Mouse (Mus musculus) stomach, postnatal 0 days (tissue): ENCODE measurements around the gene Ppp5c. TPM values are rescaled to one million over a fixed set of nuclear protein-coding genes. Genes with fewer than 3 reads are reported as not detected.
"Not testable (repeated sequence)": the region's sequence is repeated elsewhere in the genome, so short reads cannot be mapped to it uniquely, and the experiment has no call there.

Source experiments
- ATAC-seq: fragments of 200-750 bp; cut with Nextera tagmentation; 2 replicates; pipeline ENCODE4 v1.8.0; 2017; ENCODE audit not compliant: low FRiP score, low TSS enrichment
- DNase-seq: peaks from one replicate; pipeline ENCODE4 v3.0.0-alpha.2; 2016; ENCODE audit warnings: low spot score
- H3K27ac ChIP-seq: fragments of 300-500 bp; sonication (generic); replicated peaks from 2 replicates; pipeline ENCODE4 v1.5.1; 2014; ENCODE audit warnings: mild to moderate bottlenecking, control low read depth
- H3K27me3 ChIP-seq: fragments of 300-500 bp; sonication (generic); 2 replicates; pipeline ENCODE4 v1.6.1; 2014; ENCODE audit warnings: low read length; ENCODE audit not compliant: control insufficient read depth, insufficient read depth
- H3K36me3 ChIP-seq: fragments of 300-500 bp; sonication (generic); 2 replicates; pipeline ENCODE4 v1.6.1; 2014; ENCODE audit warnings: low read length, mixed read lengths; ENCODE audit not compliant: control insufficient read depth, insufficient read depth
- H3K4me1 ChIP-seq: fragments of 300-500 bp; sonication (generic); replicated peaks from 2 replicates; pipeline ENCODE4 v1.6.1; 2014; ENCODE audit warnings: antibody characterized with exemption; ENCODE audit not compliant: control insufficient read depth, insufficient read depth
- H3K4me2 ChIP-seq: fragments of 300-500 bp; sonication (generic); replicated peaks from 2 replicates; pipeline ENCODE4 v1.6.1; 2014; ENCODE audit warnings: low read depth, mild to moderate bottlenecking, control low read depth, moderate library complexity
- H3K4me3 ChIP-seq: fragments of 300-500 bp; sonication (generic); 2 replicates; pipeline ENCODE4 v1.5.1; 2014; ENCODE audit warnings: low read depth, low read length, control low read depth
- H3K9ac ChIP-seq: fragments of 300-500 bp; sonication (generic); 2 replicates; pipeline ENCODE4 v1.6.1; 2014; ENCODE audit warnings: mild to moderate bottlenecking, low read length, control low read depth, mixed read lengths
- H3K9me3 ChIP-seq: fragments of 300-500 bp; sonication (generic); 2 replicates; pipeline ENCODE4 v1.6.1; 2016; ENCODE audit warnings: low read length; ENCODE audit not compliant: control insufficient read depth
- CTCF ChIP-seq: IDR thresholded peaks from 2 replicates; pipeline ENCODE4 v1.5.1; 2016; ENCODE audit warnings: antibody characterized with exemption, low read depth, mild to moderate bottlenecking, moderate library complexity
- EP300 ChIP-seq: optimal IDR thresholded peaks from 2 replicates; pipeline ENCODE3; 2016; ENCODE audit warnings: antibody characterized with exemption
- WGBS: fragments of 180-500 bp; shearing (Covaris S2); extraction: QIAGEN DNeasy Blood & Tissue Kit; methylation state at CpG from one replicate; pipeline ENCODE4 v1.1.7; 2014; 5-methylcytosine and 5-hydroxymethylcytosine counted together
- polyA plus RNA-seq: library from polyadenylated mRNA; unstranded; fragments of >200 nt; fragmentation: Nextera tagmentation; extraction: Ambion mirVana; gene quantifications from 2 replicates; pipeline ENCODE4 v1.2.1, GENCODE M21; 2015

Gene Ppp5c
- 51.6 and 57.5 TPM in 2 replicates for polyA plus RNA-seq

GRCm38 (mm10) chr7:17027588-17028343 is at the start of gene Ppp5c:
Gene Ppp5c (minus strand): TSS chr7:17027924.
- TF ChIP-seq EP300, result peak; percentile 31
- TF ChIP-seq CTCF, result no peak
- WGBS, result under 1% methylated on average over 46 of the region's 58 CpGs
- Histone ChIP-seq H3K9ac (peak within 1 kb of the TSS; percentile 87), H3K9me3 (no peaks in the 10 kb centered on the region), H3K27ac (peak within 1 kb of the TSS; percentile 90), H3K4me2 (peak within 1 kb of the TSS; percentile 74), H3K27me3 (no peaks in the 10 kb centered on the region), H3K4me3 (peak within 1 kb of the TSS; percentile 80), H3K4me1 (peaks cover 7% of the 10 kb centered on the region), H3K36me3 (peaks cover 12% of the 10 kb centered on the region)
- DNase-seq (peak; percentile 96), ATAC-seq (peak; percentile 79)

- H3K27me3 ChIP-seq, result no peaks in the 10 kb centered on the region
- no peak overlapping the region for H3K9ac ChIP-seq
- H3K27ac ChIP-seq, result no peak overlapping the region
- H3K4me3 ChIP-seq, result no peak overlapping the region
- no peaks in the 10 kb centered on the region for H3K36me3 ChIP-seq
- DNase-seq (no peak), ATAC-seq (no peak)
- TF ChIP-seq EP300 (no peak), CTCF (no peak)
- no peaks in the 10 kb centered on the region for H3K4me1 ChIP-seq
- no peaks in the 10 kb centered on the region for H3K9me3 ChIP-seq
- H3K4me2 ChIP-seq, result no peak overlapping the region
- WGBS, result 100% methylated on average over 1 of the region's 1 CpGs
These were observed 48.8 kb upstream of the Ppp5c start for GRCm38 (mm10) chr7:17076542-17076941.

- Histone ChIP-seq H3K27me3 (no peaks in the 10 kb centered on the region), H3K9me3 (no peaks in the 10 kb centered on the region), H3K36me3 (no peaks in the 10 kb centered on the region), H3K4me1 (no peaks in the 10 kb centered on the region), H3K4me3 (no peak within 1 kb of the TSS), H3K9ac (no peak within 1 kb of the TSS), H3K4me2 (no peak within 1 kb of the TSS; the same call in 1 of the 2 replicates), H3K27ac (no peak within 1 kb of the TSS)
- ATAC-seq (peak; percentile 90), DNase-seq (peak; percentile 76)
- TF ChIP-seq EP300 (no peak), CTCF (peak; percentile 96)
- 49% methylated on average over 23 of the region's 23 CpGs for WGBS
These were observed 46.3 kb upstream of the Ppp5c start, which contains the start of gene Psg16 for GRCm38 (mm10) chr7:17073904-17074615. Gene Psg16 (plus strand): TSS chr7:17074040.

- H3K27me3 ChIP-seq, result no peaks in the 10 kb centered on the region
- DNase-seq (no peak), ATAC-seq (no peak)
- no peak overlapping the region for H3K27ac ChIP-seq
- H3K4me2 ChIP-seq, result no peak overlapping the region; the same call in 1 of the 2 replicates
- no peak overlapping the region for H3K9ac ChIP-seq
- TF ChIP-seq EP300, result no peak
- TF ChIP-seq CTCF, result no peak
- no peaks in the 10 kb centered on the region for H3K36me3 ChIP-seq
- H3K4me1 ChIP-seq, result no peaks in the 10 kb centered on the region
- no peak overlapping the region for H3K4me3 ChIP-seq
- whole genome bisulfite sequencing, result 53% methylated on average over 5 of the region's 5 CpGs
- no peaks in the 10 kb centered on the region for H3K9me3 ChIP-seq
These were observed 45.8 kb upstream of the Ppp5c start for GRCm38 (mm10) chr7:17073513-17073903.

- DNase-seq, result peak; percentile 8
- H3K27me3 ChIP-seq, H3K9ac ChIP-seq, H3K4me1 ChIP-seq, H3K36me3 ChIP-seq, H3K4me3 ChIP-seq, H3K4me2 ChIP-seq, H3K9me3 ChIP-seq, H3K27ac ChIP-seq, ATAC-seq: not testable (repeated sequence)
- 57% methylated on average over 5 of the region's 5 CpGs for WGBS
These were observed 39.9 kb upstream of the Ppp5c start for GRCm38 (mm10) chr7:17067651-17068050.

GRCm38 (mm10) chr7:17067000-17067399 is 39.3 kb upstream of the Ppp5c start:
- Histone ChIP-seq H3K4me2 (no peak overlapping the region), H3K9me3 (no peaks in the 10 kb centered on the region), H3K4me3 (no peak overlapping the region), H3K27ac (no peak overlapping the region), H3K36me3 (no peaks in the 10 kb centered on the region), H3K9ac (no peak overlapping the region), H3K27me3 (no peaks in the 10 kb centered on the region), H3K4me1 (0 out of 2 replicates have a peak, but pooled peaks cover 3% of the 10 kb centered on the region)
- TF ChIP-seq CTCF (no peak), EP300 (no peak)
- DNase-seq, result no peak
- no peak for ATAC-seq
